Mouse (Mus musculus) stomach, embryonic 16.5 days (tissue): ENCODE measurements around the gene Mcoln3. TPM values are rescaled to one million over a fixed set of nuclear protein-coding genes. Genes with fewer than 3 reads are reported as not detected.

ENCODE experiments used
- ATAC-seq: fragments of 200-750 bp; cut with Nextera tagmentation; 2 replicates; pipeline ENCODE4 v1.8.0; 2017; ENCODE audit warnings: moderate number of reproducible peaks, moderate TSS enrichment; ENCODE audit not compliant: insufficient read depth, low FRiP score
- H3K27ac ChIP-seq: fragments of 300-500 bp; sonication (generic); 2 replicates; pipeline ENCODE4 v1.5.1; 2014; ENCODE audit warnings: low read length
- H3K27me3 ChIP-seq: fragments of 300-500 bp; sonication (generic); 2 replicates; pipeline ENCODE4 v1.6.1; 2014; ENCODE audit warnings: low read length, control low read depth, mixed read lengths; ENCODE audit not compliant: control insufficient read depth, insufficient read depth
- H3K36me3 ChIP-seq: fragments of 300-500 bp; sonication (generic); 2 replicates; pipeline ENCODE4 v1.6.1; 2014; ENCODE audit warnings: low read length; ENCODE audit not compliant: control insufficient read depth, insufficient read depth
- H3K4me1 ChIP-seq: fragments of 300-500 bp; sonication (generic); 2 replicates; pipeline ENCODE4 v1.6.1; 2014; ENCODE audit warnings: low read length, control low read depth, mixed read lengths; ENCODE audit not compliant: control insufficient read depth, insufficient read depth
- H3K4me2 ChIP-seq: fragments of 300-500 bp; sonication (generic); 2 replicates; pipeline ENCODE4 v1.6.1; 2014; ENCODE audit warnings: low read depth, low read length, mixed read lengths
- H3K4me3 ChIP-seq: fragments of 300-500 bp; sonication (generic); replicated peaks from 2 replicates; pipeline ENCODE4 v1.5.1; 2014; ENCODE audit warnings: mild to moderate bottlenecking, low read length
- H3K9ac ChIP-seq: fragments of 300-500 bp; sonication (generic); 2 replicates; pipeline ENCODE4 v1.6.1; 2014; ENCODE audit warnings: low read length
- H3K9me3 ChIP-seq: fragments of 300-500 bp; sonication (generic); replicated peaks from 2 replicates; pipeline ENCODE4 v1.6.1; 2016; ENCODE audit warnings: low read length, control low read depth; ENCODE audit not compliant: control insufficient read depth
- WGBS: fragments of 180-500 bp; shearing (Covaris S2); extraction: QIAGEN DNeasy Blood & Tissue Kit; methylation state at CpG from one replicate; pipeline ENCODE4 v1.1.7; 2014; 5-methylcytosine and 5-hydroxymethylcytosine counted together
- polyA plus RNA-seq: library from polyadenylated mRNA; unstranded; fragments of >200 nt; fragmentation: Nextera tagmentation; extraction: Ambion mirVana; gene quantifications from 2 replicates; pipeline ENCODE4 v1.2.1, GENCODE M21; 2015

Mcoln3 gene
- polyA plus RNA-seq, 1 experiment from 2014 or later: 9.9 TPM

GRCm38 (mm10) chr3:146122125-146122420, 4.8 kb downstream of the Mcoln3 start:
- Histone ChIP-seq H3K4me1 (peaks cover 6% of the 10 kb centered on the region; the same call in 1 of the 2 replicates), H3K27me3 (peaks cover 9% of the 10 kb centered on the region; the same call in 1 of the 2 replicates), H3K9ac (no peak overlapping the region), H3K9me3 (no peaks in the 10 kb centered on the region), H3K36me3 (no peaks in the 10 kb centered on the region), H3K4me3 (no peak overlapping the region), H3K27ac (no peak overlapping the region), H3K4me2 (no peak overlapping the region)
- ATAC-seq: no peak
- WGBS: 55% methylated on average over 3 of the region's 3 CpGs

- Histone ChIP-seq H3K36me3 (no peaks in the 10 kb centered on the region), H3K4me2 (no peak overlapping the region), H3K27ac (no peak overlapping the region), H3K9ac (no peak overlapping the region), H3K27me3 (0 out of 2 replicates have a peak, but pooled peaks cover 2% of the 10 kb centered on the region), H3K4me3 (no peak overlapping the region), H3K4me1 (peaks cover 6% of the 10 kb centered on the region; the same call in 1 of the 2 replicates), H3K9me3 (no peaks in the 10 kb centered on the region)
- whole genome bisulfite sequencing: 79% methylated on average over 8 of the region's 8 CpGs
- no peak for ATAC-seq
Observed at GRCm38 (mm10) chr3:146122807-146123463, 5.7 kb downstream of the Mcoln3 start.

DNA sequence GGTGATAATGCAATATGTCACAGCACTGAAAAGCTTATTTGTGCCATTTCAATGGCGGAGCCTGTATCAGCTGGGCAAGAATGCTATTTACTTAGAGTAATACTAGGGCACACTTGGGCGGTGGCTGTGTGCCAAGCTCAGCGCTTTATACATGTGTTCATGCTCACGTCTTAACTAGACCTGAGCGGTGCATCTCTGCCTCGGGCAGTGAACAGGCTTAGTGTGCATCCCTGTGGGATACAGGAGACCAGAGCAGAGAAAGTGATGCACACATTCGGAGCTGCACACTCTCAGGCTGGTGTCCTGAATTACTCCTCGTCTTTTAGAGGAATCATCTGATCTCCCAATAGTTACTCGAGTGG, 6.2 kb downstream of the Mcoln3 start:
- Histone ChIP-seq H3K9me3 (no peaks in the 10 kb centered on the region), H3K27me3 (no peaks in the 10 kb centered on the region), H3K4me1 (peaks cover 6% of the 10 kb centered on the region; the same call in 1 of the 2 replicates), H3K27ac (no peak overlapping the region), H3K9ac (no peak overlapping the region), H3K4me3 (no peak overlapping the region), H3K36me3 (no peaks in the 10 kb centered on the region), H3K4me2 (no peak overlapping the region)
- ATAC-seq: no peak
- WGBS: 70% methylated on average over 9 of the region's 9 CpGs

GRCm38 (mm10) chr3:146127205-146127604, 10.0 kb downstream of the Mcoln3 start:
- no peak overlapping the region for H3K9ac ChIP-seq
- 61% methylated on average over 6 of the region's 6 CpGs for WGBS
- H3K4me3 ChIP-seq: no peak overlapping the region

DNA sequence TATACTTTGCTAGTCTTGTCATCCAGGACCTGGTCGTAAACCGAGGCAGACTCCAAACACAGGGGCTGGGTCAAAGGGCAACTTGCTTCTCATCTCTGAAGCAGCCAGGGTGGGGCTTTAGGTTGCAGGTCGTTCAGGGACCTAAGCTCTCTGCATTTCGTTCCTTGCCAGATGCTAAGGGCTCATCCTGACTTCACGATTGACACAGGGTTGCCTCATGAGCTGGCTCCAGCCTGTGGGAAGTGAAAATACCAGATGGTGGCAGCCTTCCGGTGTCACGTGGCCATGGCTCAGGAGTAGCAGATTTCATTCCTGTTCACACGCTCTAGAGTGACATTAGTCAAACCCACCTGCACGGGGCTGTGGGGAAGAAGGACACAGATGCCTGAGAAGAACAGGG, 17.6 kb downstream of the Mcoln3 start:
- no peaks in the 10 kb centered on the region for H3K4me1 ChIP-seq
- no peak overlapping the region for H3K27ac ChIP-seq
- no peak overlapping the region for H3K4me2 ChIP-seq
- no peaks in the 10 kb centered on the region for H3K27me3 ChIP-seq
- ATAC-seq: no peak
- no peak overlapping the region for H3K9ac ChIP-seq
- no peaks in the 10 kb centered on the region for H3K9me3 ChIP-seq
- no peaks in the 10 kb centered on the region for H3K36me3 ChIP-seq
- no peak overlapping the region for H3K4me3 ChIP-seq
- WGBS: 68% methylated on average over 9 of the region's 9 CpGs

More at GRCm38 (mm10) chr3:146127205-146127604, 10.0 kb downstream of the Mcoln3 start:
- Histone ChIP-seq H3K4me1 (no peaks in the 10 kb centered on the region), H3K4me2 (no peak overlapping the region), H3K27ac (no peak overlapping the region), H3K36me3 (no peaks in the 10 kb centered on the region), H3K27me3 (no peaks in the 10 kb centered on the region), H3K9me3 (no peaks in the 10 kb centered on the region)
- ATAC-seq: no peak

- no peaks in the 10 kb centered on the region for H3K27me3 ChIP-seq
- H3K4me1 ChIP-seq: no peaks in the 10 kb centered on the region
- H3K4me3 ChIP-seq: no peak overlapping the region
- no peaks in the 10 kb centered on the region for H3K36me3 ChIP-seq
- H3K4me2 ChIP-seq: no peak overlapping the region
- no peak overlapping the region for H3K27ac ChIP-seq
- WGBS: 91% methylated on average over 2 of the region's 2 CpGs
- no peak for ATAC-seq
- H3K9ac ChIP-seq: no peak overlapping the region
- H3K9me3 ChIP-seq: no peaks in the 10 kb centered on the region
Observed at GRCm38 (mm10) chr3:146135417-146135816, 18.2 kb downstream of the Mcoln3 start.

DNA sequence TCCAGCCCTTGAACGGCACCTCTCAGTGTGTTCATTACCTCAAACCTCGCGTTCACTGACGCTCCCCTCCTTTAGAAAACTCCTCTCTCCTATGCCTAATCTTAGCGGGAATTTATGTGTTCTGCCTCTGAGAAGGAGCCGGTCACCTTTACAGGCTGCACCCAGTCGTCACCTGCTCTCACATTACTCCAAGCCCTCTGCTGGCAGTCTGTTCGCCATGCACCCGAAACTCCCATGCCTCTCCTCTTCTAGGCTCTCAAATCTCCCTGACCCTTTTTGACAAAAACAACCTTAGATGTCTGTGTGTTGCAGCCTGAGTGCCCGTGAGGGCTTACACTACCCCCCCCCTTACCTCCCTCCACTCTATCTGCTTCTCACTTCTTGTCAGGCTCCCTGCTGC, 19.2 kb downstream of the Mcoln3 start:
- Histone ChIP-seq H3K4me2 (no peak overlapping the region), H3K4me1 (no peaks in the 10 kb centered on the region), H3K9ac (no peak overlapping the region), H3K36me3 (no peaks in the 10 kb centered on the region), H3K9me3 (no peaks in the 10 kb centered on the region), H3K4me3 (no peak overlapping the region), H3K27ac (no peak overlapping the region), H3K27me3 (no peaks in the 10 kb centered on the region)
- ATAC-seq: no peak
- WGBS: 32% methylated on average over 10 of the region's 10 CpGs

- H3K9me3 ChIP-seq: no peaks in the 10 kb centered on the region
- H3K4me3 ChIP-seq: no peak overlapping the region
- H3K9ac ChIP-seq: no peak overlapping the region
- H3K27ac ChIP-seq: no peak overlapping the region
- no peaks in the 10 kb centered on the region for H3K27me3 ChIP-seq
- no peaks in the 10 kb centered on the region for H3K36me3 ChIP-seq
- H3K4me2 ChIP-seq: no peak overlapping the region
- H3K4me1 ChIP-seq: no peaks in the 10 kb centered on the region
- WGBS: 93% methylated on average over 7 of the region's 7 CpGs
- no peak for ATAC-seq
Observed at GRCm38 (mm10) chr3:146140276-146140675, 23.0 kb downstream of the Mcoln3 start.

GRCm38 (mm10) chr3:146142523-146142922, 25.3 kb downstream of the Mcoln3 start:
- 79% methylated on average over 7 of the region's 7 CpGs for WGBS
- no peaks in the 10 kb centered on the region for H3K27me3 ChIP-seq
- H3K4me2 ChIP-seq: no peak overlapping the region
- no peaks in the 10 kb centered on the region for H3K9me3 ChIP-seq
- no peak overlapping the region for H3K9ac ChIP-seq
- no peaks in the 10 kb centered on the region for H3K4me1 ChIP-seq
- no peak overlapping the region for H3K4me3 ChIP-seq
- H3K27ac ChIP-seq: no peak overlapping the region
- no peak for ATAC-seq
- no peaks in the 10 kb centered on the region for H3K36me3 ChIP-seq
